Mouse (Mus musculus): ENCODE results near the gene Grip1. TPM values are rescaled to one million over a fixed set of nuclear protein-coding genes. Genes with fewer than 3 reads are reported as not detected.

The Grip1 gene
- polyA plus RNA-seq, 1 experiment, result 1.1 TPM

DNA sequence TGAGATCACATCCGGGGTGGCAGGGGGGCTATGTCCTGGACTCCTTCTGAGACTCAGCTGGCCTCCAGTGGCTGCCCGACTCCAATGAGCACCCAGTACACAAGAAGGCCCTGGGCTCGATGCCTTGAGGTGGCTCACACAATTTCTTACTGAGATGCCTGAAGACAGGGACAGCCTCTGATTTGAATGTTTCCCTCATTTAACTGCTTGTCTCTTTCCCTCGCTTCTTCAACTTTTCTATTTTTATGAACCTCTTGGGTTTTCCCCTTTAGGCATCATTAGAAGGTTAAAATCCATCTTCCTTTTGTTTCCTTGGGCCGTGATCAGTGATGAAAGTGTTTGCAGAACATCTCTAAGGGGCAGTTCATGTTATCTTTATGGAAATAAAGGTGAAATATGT lies 354.8 kb downstream of the Grip1 start:
- H3K4me3 ChIP-seq (ENCODE audit: insufficient read depth, low read length), result no peak overlapping the region
- TF ChIP-seq POLR2A (IDR thresholded peaks at IDR 0.05; ENCODE audit: low read depth, low read length) (no peak), CTCF (IDR thresholded peaks at IDR 0.05; ENCODE audit: borderline replicate concordance, insufficient read depth, low read length) (no peak)
- no peak overlapping the region for H3K27ac ChIP-seq (ENCODE audit: insufficient read depth, low read length)
- no peaks in the 10 kb centered on the region for H3K4me1 ChIP-seq (ENCODE audit: control insufficient read depth, insufficient read depth, low read length)

DNA sequence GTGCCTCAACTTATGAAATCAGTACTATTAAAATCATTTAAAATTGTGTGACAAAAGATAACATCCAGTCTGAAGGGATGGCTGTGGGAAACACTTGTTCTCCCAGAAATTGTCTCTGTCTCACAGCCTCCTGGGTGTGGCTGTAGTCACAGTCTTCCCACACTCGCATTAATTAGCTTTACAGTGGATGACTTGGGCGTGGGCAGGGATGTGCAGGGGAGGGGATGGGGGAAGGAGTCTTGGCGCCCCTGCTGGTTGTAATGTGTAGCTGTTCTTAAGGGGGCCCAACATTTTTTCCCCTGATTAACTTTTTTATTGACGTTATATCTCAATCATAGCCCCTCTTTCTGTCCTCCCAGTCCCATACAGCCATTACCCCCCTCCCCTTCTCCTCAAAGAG lies 360.5 kb downstream of the Grip1 start:
- H3K4me1 ChIP-seq (ENCODE audit: control insufficient read depth, insufficient read depth, low read length), result 0 out of 2 replicates have a peak, but pooled peaks cover 5% of the 10 kb centered on the region
- H3K27ac ChIP-seq (ENCODE audit: insufficient read depth, low read length), result no peak overlapping the region
- H3K4me3 ChIP-seq (ENCODE audit: insufficient read depth, low read length), result no peak overlapping the region
- no peak for TF ChIP-seq POLR2A (IDR thresholded peaks at IDR 0.05; ENCODE audit: low read depth, low read length)
- no peak for TF ChIP-seq CTCF (IDR thresholded peaks at IDR 0.05; ENCODE audit: borderline replicate concordance, insufficient read depth, low read length)

DNA sequence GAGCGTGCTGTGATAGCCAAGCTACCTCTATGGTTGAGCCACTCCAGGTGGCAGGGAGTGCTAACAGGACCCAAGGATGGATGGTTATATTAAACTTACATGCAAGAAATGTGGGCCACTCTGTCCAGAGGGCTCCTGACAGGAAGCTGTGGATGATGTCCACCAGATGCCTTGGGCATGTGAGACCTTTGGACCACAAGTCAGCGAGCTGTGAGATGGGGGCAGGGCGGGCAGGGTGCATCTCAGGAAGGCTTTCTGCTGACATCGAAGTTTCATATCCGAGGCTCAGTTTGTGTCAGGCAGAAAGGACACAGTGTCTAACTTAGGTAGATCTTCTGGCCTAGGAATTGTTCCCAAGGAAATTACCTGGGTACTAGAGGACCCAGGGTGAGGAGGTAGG lies 362.4 kb downstream of the Grip1 start:
- H3K4me1 ChIP-seq (ENCODE audit: control insufficient read depth, insufficient read depth, low read length), result 0 out of 2 replicates have a peak, but pooled peaks cover 5% of the 10 kb centered on the region
- no peak overlapping the region for H3K27ac ChIP-seq (ENCODE audit: insufficient read depth, low read length)
- no peak overlapping the region for H3K4me3 ChIP-seq (ENCODE audit: insufficient read depth, low read length)
- TF ChIP-seq CTCF (IDR thresholded peaks at IDR 0.05; ENCODE audit: borderline replicate concordance, insufficient read depth, low read length), result no peak
- TF ChIP-seq POLR2A (IDR thresholded peaks at IDR 0.05; ENCODE audit: low read depth, low read length), result no peak

DNA sequence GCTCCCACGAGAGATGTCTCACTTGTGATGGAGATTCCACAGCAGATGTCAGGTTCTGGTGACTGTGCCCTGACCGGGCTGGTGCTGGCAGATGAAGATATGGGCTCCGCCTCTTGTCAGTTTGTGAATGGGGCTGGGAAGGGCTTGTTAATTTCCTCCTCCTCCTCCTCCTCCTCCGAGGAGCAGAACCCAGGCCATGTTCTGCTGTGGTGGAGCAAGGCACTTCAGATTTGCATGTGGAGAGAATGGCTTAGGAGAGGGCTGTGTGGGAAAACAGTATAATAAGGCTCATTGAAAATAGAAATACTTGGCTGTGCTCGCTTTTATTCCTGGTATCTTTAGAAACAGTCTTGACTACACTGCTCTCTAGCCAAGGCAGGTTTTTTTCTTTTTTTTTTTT lies 364.8 kb downstream of the Grip1 start:
- no peak for TF ChIP-seq CTCF (IDR thresholded peaks at IDR 0.05; ENCODE audit: borderline replicate concordance, insufficient read depth, low read length)
- TF ChIP-seq POLR2A (IDR thresholded peaks at IDR 0.05; ENCODE audit: low read depth, low read length), result no peak
- 0 out of 2 replicates have a peak, but pooled peaks cover 5% of the 10 kb centered on the region for H3K4me1 ChIP-seq (ENCODE audit: control insufficient read depth, insufficient read depth, low read length)
- H3K27ac ChIP-seq (ENCODE audit: insufficient read depth, low read length), result no peak overlapping the region
- H3K4me3 ChIP-seq (ENCODE audit: insufficient read depth, low read length), result no peak overlapping the region

DNA sequence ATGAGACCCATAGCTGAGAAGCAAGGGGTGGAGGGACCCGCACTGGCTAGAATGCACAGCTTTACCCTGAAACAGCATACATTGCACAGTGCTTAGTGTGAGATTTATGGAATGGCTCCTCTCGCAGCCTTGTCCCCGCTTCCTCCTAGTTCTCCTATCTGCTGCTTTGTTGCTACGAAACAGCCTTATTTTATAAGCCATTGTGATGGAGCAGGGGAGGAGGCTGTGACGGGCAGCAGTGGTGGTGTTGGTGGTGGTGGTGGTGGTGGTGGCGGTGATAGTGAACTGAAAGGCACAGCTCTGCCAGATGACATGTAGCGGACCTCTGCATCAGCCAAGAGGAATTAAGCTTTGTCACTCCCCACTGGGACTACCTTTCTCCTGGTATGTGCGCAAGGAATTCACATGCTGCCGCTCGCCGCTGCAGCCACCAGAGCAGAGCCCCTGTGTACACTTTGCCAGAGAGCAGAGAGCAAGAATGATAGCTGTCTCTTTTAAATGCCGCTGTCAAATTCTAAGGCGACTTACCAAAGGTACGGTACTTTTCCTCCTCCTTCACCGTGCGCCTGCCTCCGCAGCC lies 365.6 kb downstream of the Grip1 start:
- TF ChIP-seq POLR2A (IDR thresholded peaks at IDR 0.05; ENCODE audit: low read depth, low read length), result no peak
- no peak for TF ChIP-seq CTCF (IDR thresholded peaks at IDR 0.05; ENCODE audit: borderline replicate concordance, insufficient read depth, low read length)
- peak overlapping the region; percentile 41 for H3K4me3 ChIP-seq (ENCODE audit: insufficient read depth, low read length)
- 0 out of 2 replicates have a peak, but pooled peaks cover 5% of the 10 kb centered on the region for H3K4me1 ChIP-seq (ENCODE audit: control insufficient read depth, insufficient read depth, low read length)
- no peak overlapping the region for H3K27ac ChIP-seq (ENCODE audit: insufficient read depth, low read length)

DNA sequence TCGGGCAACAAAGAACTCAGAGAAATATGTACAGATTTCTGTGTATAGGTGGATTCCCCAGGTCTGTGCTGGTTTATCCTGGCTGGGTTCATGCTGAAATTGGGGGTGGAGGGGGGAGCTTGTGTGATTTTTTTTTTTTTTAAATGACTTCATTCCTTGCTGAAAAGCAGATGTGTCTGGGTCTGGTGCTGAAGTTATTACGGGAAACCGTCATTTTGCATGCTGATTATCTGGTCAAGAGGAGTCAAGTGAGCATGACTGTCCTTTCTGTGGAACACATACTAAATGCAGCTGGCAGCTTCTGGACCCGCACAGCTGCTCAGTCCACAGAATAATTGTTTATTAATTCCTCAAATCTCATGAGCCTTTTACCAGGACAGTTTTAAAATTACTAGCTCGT lies 366.1 kb downstream of the Grip1 start:
- no peak overlapping the region for H3K27ac ChIP-seq (ENCODE audit: insufficient read depth, low read length)
- TF ChIP-seq POLR2A (IDR thresholded peaks at IDR 0.05; ENCODE audit: low read depth, low read length) (no peak), CTCF (IDR thresholded peaks at IDR 0.05; ENCODE audit: borderline replicate concordance, insufficient read depth, low read length) (no peak)
- 0 out of 2 replicates have a peak, but pooled peaks cover 5% of the 10 kb centered on the region for H3K4me1 ChIP-seq (ENCODE audit: control insufficient read depth, insufficient read depth, low read length)
- peak overlapping the region; percentile 41 for H3K4me3 ChIP-seq (ENCODE audit: insufficient read depth, low read length)

DNA sequence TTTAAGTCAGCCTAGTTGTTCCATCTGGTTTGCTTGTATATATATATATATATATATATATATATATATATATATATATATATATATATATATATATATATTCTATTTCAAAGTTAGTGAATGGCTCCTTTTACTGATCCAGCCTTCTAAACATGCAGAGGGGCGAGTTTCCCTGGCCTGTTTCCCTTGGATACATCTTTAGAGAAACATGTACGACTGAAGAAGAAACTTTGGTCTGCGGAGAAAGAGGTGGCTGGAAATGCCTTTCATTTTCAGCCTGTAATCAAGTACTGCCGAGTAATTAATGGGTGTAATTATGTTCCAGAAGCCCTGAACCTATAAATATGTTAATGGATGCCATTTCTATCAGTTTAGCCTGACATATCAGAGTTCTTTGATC lies 366.8 kb downstream of the Grip1 start:
- Histone ChIP-seq H3K4me3 (ENCODE audit: insufficient read depth, low read length) (no peak overlapping the region), H3K27ac (ENCODE audit: insufficient read depth, low read length) (no peak overlapping the region), H3K4me1 (ENCODE audit: control insufficient read depth, insufficient read depth, low read length) (0 out of 2 replicates have a peak, but pooled peaks cover 5% of the 10 kb centered on the region)
- TF ChIP-seq POLR2A (IDR thresholded peaks at IDR 0.05; ENCODE audit: low read depth, low read length) (no peak), CTCF (IDR thresholded peaks at IDR 0.05; ENCODE audit: borderline replicate concordance, insufficient read depth, low read length) (no peak)

DNA sequence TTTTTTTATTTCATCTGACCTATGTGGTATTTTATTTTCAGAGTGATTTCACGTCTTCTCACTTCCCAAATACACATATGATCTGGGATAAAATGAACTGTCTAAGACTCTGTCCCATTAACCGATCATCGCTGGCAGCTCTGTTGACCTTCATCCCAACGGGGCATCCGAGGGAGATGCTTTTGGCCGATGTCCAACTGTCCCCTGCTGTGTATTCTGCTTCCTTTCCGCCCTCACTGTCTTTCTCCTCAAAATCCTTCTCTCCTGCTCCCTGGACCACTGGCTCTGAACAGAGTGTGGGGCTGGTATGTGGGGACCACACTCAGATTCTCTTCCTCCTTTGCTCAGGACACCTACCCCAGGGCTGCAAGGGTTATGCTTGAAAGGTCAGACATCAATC lies 370.1 kb downstream of the Grip1 start:
- TF ChIP-seq CTCF (IDR thresholded peaks at IDR 0.05; ENCODE audit: borderline replicate concordance, insufficient read depth, low read length), result no peak
- no peak for TF ChIP-seq POLR2A (IDR thresholded peaks at IDR 0.05; ENCODE audit: low read depth, low read length)

DNA sequence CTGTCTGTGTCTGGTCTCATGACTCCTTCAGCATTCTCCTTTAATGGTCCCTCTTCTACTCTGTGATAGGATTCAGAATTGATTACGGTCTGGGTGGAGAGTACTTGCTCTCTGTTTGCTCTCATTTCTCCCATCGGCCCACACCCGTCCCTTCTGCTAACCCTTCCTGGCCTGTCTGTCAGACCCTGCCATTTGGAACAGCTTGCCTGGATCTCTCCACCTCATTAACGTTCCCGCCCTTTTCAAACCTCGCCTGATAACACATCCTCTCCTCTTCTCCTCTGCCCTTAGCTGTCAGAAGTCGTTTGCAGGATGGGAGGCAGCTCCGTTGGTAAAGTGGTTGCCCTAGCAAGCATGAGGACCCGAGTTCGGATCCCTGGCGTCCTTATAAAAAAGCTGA lies 370.9 kb downstream of the Grip1 start:
- Histone ChIP-seq H3K4me1 (ENCODE audit: control insufficient read depth, insufficient read depth, low read length) (no peaks in the 10 kb centered on the region), H3K4me3 (ENCODE audit: insufficient read depth, low read length) (no peak overlapping the region), H3K27ac (ENCODE audit: insufficient read depth, low read length) (no peak overlapping the region)
- no peak for TF ChIP-seq POLR2A (IDR thresholded peaks at IDR 0.05; ENCODE audit: low read depth, low read length)

More for the DNA sequence above, 370.1 kb downstream of the Grip1 start:
- H3K27ac ChIP-seq (ENCODE audit: insufficient read depth, low read length), result no peak overlapping the region
- no peak overlapping the region for H3K4me3 ChIP-seq (ENCODE audit: insufficient read depth, low read length)
- H3K4me1 ChIP-seq (ENCODE audit: control insufficient read depth, insufficient read depth, low read length), result 0 out of 2 replicates have a peak, but pooled peaks cover 4% of the 10 kb centered on the region

DNA sequence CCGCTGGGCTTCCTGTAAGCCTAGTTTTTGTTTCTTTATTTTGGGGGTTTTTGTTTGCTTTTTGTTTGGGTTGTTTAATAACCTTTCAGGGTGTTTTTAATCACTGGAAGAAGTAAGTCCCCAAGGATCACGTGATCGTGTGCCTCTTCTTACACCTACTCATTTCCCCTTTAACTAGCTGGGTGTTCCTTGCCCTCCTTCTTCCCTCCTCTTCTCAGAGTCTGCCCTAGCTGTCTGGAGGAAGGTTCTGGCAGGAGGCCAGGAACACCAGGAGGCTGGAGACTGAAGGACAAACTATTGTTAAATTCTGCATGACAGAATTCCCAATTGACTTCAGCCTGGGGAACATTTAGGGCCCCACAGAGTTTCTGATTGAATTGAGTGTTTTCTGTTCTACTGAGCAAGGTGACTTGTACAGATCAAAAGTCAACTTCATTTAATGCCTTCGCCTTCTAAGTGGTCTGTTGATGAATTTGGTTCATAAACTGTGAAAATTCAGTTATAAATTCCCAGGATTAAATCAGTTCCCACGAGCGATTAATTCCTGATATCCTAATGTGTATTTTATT lies 376.8 kb downstream of the Grip1 start:
- H3K27ac ChIP-seq (ENCODE audit: insufficient read depth, low read length), result no peak overlapping the region
- H3K4me3 ChIP-seq (ENCODE audit: insufficient read depth, low read length), result no peak overlapping the region
- H3K4me1 ChIP-seq (ENCODE audit: control insufficient read depth, insufficient read depth, low read length), result no peaks in the 10 kb centered on the region; the same call in 1 of the 2 replicates
- TF ChIP-seq CTCF (IDR thresholded peaks at IDR 0.05; ENCODE audit: borderline replicate concordance, insufficient read depth, low read length) (no peak), POLR2A (IDR thresholded peaks at IDR 0.05; ENCODE audit: low read depth, low read length) (no peak)
